Mouse (Mus musculus) left cerebral cortex, postnatal 14 days (tissue): ENCODE measurements around the gene Tcte3. TPM values are rescaled to one million over a fixed set of nuclear protein-coding genes. Genes with fewer than 3 reads are reported as not detected.
"Not testable (repeated sequence)": the region's sequence is repeated elsewhere in the genome, so short reads cannot be mapped to it uniquely, and the experiment has no call there.

Experiments used
- DNase-seq, 2 experiments: peaks; one replicate each; pipeline ENCODE4 v3.0.0; 2021 to 2022; ENCODE audit warnings: low spot score in 2 of 2, mixed read lengths in 1 of 2
- intact Hi-C: fragments of 180-260 bp; cut with DNase I; formaldehyde crosslinking; loops from one replicate; pipeline ENCODE4 v1.15.1; 2025
- long read RNA-seq, 2 experiments: library from polyadenylated mRNA; stranded (forward); transcript quantifications; one replicate each; pipeline ENCODE4 v2.0.0; 2021
- total RNA-seq, 2 experiments: library from RNA; stranded (reverse); gene quantifications; 2 replicates each; pipeline ENCODE4 v1.2.3; 2021

The Tcte3 gene
- under 1 TPM; 0.51 to 0.70 TPM for total RNA-seq
- long read RNA-seq, experiment 1: 0 reads
- long read RNA-seq, experiment 2: 0 reads

GRCm38 (mm10) chr17:15041175-15041729 is at the start of gene Tcte3, which contains the start of the genes Ermard and Gm3448:
TSS of gene Tcte3 (minus strand) at chr17:15041488.
TSS of gene Ermard (plus strand) at chr17:15041208.
TSS of gene Gm3448 (minus strand) at chr17:15041537.
- DNase-seq, intact Hi-C loops: not testable (repeated sequence)

- no peak for DNase-seq
- intact Hi-C loops: no loop called here
Measured at GRCm38 (mm10) chr17:15088591-15089001, 47.3 kb upstream of the Tcte3 start.

GRCm38 (mm10) chr17:15088166-15088565 is 46.9 kb upstream of the Tcte3 start:
- no peak for DNase-seq
- intact Hi-C loops: no loop called here

- intact Hi-C loops: no loop called here
- DNase-seq: no peak
Measured at GRCm38 (mm10) chr17:15085006-15085405, 43.7 kb upstream of the Tcte3 start.

GRCm38 (mm10) chr17:15084226-15084848 is 43.0 kb upstream of the Tcte3 start:
- intact Hi-C loops: no loop called here
- DNase-seq: no peak

- intact Hi-C loops: no loop called here
- DNase-seq: peak in 1 of 2 experiments; percentile 22
Measured at GRCm38 (mm10) chr17:15077536-15077935, 36.2 kb upstream of the Tcte3 start.

GRCm38 (mm10) chr17:15075033-15075432 is 33.7 kb upstream of the Tcte3 start:
- no peak for DNase-seq
- intact Hi-C loops: no loop called here

GRCm38 (mm10) chr17:15072211-15072610 is 30.9 kb upstream of the Tcte3 start:
- no peak for DNase-seq
- intact Hi-C loops: no loop called here

- intact Hi-C loops: no loop called here
Measured at GRCm38 (mm10) chr17:15069124-15069523, 27.8 kb upstream of the Tcte3 start.

GRCm38 (mm10) chr17:15068040-15068792 is 26.9 kb upstream of the Tcte3 start:
- intact Hi-C loops: no loop called here

More at GRCm38 (mm10) chr17:15069124-15069523, 27.8 kb upstream of the Tcte3 start:
- DNase-seq: peak; percentile 21 to 40

GRCm38 (mm10) chr17:15066911-15067310 is 25.6 kb upstream of the Tcte3 start:
- no peak for DNase-seq
- intact Hi-C loops: no loop called here

More at GRCm38 (mm10) chr17:15068040-15068792, 26.9 kb upstream of the Tcte3 start:
- no peak for DNase-seq

GRCm38 (mm10) chr17:15066066-15066465 is 24.8 kb upstream of the Tcte3 start:
- intact Hi-C loops: no loop called here
- peak in 1 of 2 experiments; percentile 25 for DNase-seq

GRCm38 (mm10) chr17:15065391-15066024 is 24.2 kb upstream of the Tcte3 start:
- peak; percentile 64 to 80 for DNase-seq

GRCm38 (mm10) chr17:15060356-15060755 is 19.1 kb upstream of the Tcte3 start:
- intact Hi-C loops: no loop called here
- no peak for DNase-seq

More at GRCm38 (mm10) chr17:15065391-15066024, 24.2 kb upstream of the Tcte3 start:
- intact Hi-C loops: loop anchor here (1.0 to 2.0 kb wide), 2 partner anchors 312 to 401 kb away; no protein-coding TSS in a partner anchor

- intact Hi-C loops: no loop called here
- DNase-seq: no peak
Measured at GRCm38 (mm10) chr17:15059646-15060045, 18.4 kb upstream of the Tcte3 start.

GRCm38 (mm10) chr17:15058161-15058591 is 16.9 kb upstream of the Tcte3 start:
- DNase-seq: no peak
- intact Hi-C loops: no loop called here

- peak; percentile 39 to 67 for DNase-seq
- intact Hi-C loops: no loop called here
Measured at GRCm38 (mm10) chr17:15055925-15056324, 14.6 kb upstream of the Tcte3 start.

GRCm38 (mm10) chr17:15053829-15054200 is 12.5 kb upstream of the Tcte3 start:
- DNase-seq, intact Hi-C loops: not testable (repeated sequence)

GRCm38 (mm10) chr17:15053183-15053828 is 12.0 kb upstream of the Tcte3 start:
- DNase-seq, intact Hi-C loops: not testable (repeated sequence)
